Mouse (Mus musculus): ENCODE measurements around the gene Habp2. TPM values are rescaled to one million over a fixed set of nuclear protein-coding genes. Genes with fewer than 3 reads are reported as not detected.

The Habp2 gene
- not detected for total RNA-seq (2022)

- no peak for DNase-seq
These were observed at the start of gene Habp2 for GRCm38 (mm10) chr19:56286866-56287265. Gene Habp2 (plus strand): TSS chr19:56287137.

GRCm38 (mm10) chr19:56238501-56238900 is 48.4 kb upstream of the Habp2 start:
- no peak for DNase-seq

GRCm38 (mm10) chr19:56245201-56245600 is 41.7 kb upstream of the Habp2 start:
- no peak for DNase-seq

GRCm38 (mm10) chr19:56252815-56253214 is 34.1 kb upstream of the Habp2 start:
- DNase-seq: no peak

DNA sequence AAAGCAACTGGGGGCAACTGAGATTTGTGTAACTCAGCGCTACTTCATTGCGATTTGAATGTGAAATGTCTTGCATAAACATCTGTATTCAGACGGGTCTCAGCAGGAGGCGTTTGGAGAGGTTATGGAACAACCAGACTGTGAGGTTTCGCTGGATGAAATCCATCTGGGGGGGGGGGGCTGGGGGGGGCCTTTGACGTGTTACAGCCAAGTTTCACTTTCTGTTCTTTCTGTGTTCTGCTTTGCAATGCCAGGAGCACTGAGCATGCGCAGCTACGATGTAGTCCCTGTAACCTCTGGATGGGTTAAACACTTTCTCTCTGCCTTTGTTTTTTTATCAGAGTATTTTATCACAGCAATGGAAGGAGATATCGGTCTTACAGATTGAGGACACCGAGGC is 33.7 kb upstream of the Habp2 start:
- no peak for DNase-seq

DNA sequence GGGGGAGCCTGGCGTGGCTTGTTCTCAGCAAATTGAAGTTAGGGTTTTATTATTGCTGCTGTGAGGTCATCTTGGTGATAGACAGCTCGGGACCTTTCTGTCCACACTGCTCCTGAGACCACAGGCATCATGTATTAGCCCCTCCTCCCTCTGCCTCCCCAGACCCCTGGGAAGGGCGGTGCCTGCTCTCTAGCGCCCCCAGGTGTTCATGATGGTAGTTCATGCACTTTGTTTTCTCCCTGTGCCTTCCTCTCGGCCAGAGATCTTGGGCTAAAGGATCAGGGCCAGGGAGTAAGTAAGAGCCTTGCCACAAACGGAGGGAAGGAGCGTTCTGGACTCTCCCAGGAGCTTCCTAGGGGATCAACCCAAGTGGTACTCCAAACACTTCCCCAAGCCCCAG is 32.2 kb upstream of the Habp2 start:
- no peak for DNase-seq

GRCm38 (mm10) chr19:56255506-56255905 is 31.4 kb upstream of the Habp2 start:
- DNase-seq: no peak

GRCm38 (mm10) chr19:56256235-56256634 is 30.7 kb upstream of the Habp2 start:
- no peak for DNase-seq

DNA sequence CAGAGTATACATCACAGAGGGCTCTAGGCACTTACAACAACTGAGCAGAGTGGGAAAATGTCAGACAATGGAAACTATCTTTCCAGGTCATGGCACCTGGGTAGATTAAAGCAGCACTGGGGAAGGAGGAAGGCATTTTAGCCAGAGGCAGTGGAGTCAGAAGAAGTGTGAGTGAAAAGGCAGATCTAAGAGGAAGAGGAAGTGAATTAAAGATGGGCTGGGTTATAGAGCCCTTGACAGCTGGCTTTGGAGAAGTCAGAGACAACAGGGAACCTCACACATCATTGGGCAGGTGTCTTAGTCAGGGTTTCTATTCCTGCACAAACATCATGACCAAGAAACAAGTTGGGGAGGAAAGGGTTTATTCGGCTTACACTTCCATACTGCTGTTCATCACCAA is 30.2 kb upstream of the Habp2 start:
- no peak for DNase-seq

DNA sequence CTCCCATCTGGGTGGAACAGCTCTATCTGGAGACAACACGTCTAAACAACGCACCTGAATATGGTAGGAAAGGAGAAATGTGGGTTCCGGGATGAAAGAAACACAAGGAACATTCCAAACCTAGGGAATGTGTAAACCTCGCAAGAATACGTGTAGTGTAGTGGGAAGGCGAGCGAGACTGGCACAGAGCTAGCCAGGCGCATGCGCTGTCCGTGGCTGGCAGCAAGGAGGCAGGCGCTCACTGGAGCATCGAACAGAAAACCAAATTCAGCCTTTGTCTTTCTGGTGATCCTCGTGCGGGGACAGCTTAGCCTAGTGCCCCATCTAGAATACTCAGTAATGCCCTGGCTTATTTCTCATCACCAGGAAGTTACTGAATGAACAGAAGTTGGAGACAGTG is 23.2 kb upstream of the Habp2 start:
- no peak for DNase-seq

- no peak for DNase-seq
These were observed 22.8 kb upstream of the Habp2 start for GRCm38 (mm10) chr19:56264175-56264574.

DNA sequence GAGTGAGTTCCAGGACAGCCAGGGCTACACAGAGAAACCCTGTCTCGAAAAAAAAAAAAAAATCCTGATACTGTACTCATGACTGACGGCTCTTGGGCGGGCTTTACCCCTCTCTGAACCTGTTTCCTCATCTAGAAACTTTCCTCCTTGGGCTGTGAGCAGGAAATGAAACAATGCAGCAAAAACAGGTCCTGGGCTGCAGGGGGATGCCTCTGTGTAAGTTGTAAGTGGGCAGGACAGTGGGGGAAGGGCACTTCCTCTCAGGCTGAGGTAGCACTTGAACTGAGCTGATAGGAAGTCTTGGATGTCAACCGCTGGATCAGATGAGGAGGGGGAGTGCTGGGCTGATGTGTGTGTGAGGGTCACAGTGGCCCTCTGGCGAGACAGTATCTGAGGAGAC is 21.8 kb upstream of the Habp2 start:
- DNase-seq: no peak

GRCm38 (mm10) chr19:56272081-56272480 is 14.9 kb upstream of the Habp2 start:
- DNase-seq: no peak

DNA sequence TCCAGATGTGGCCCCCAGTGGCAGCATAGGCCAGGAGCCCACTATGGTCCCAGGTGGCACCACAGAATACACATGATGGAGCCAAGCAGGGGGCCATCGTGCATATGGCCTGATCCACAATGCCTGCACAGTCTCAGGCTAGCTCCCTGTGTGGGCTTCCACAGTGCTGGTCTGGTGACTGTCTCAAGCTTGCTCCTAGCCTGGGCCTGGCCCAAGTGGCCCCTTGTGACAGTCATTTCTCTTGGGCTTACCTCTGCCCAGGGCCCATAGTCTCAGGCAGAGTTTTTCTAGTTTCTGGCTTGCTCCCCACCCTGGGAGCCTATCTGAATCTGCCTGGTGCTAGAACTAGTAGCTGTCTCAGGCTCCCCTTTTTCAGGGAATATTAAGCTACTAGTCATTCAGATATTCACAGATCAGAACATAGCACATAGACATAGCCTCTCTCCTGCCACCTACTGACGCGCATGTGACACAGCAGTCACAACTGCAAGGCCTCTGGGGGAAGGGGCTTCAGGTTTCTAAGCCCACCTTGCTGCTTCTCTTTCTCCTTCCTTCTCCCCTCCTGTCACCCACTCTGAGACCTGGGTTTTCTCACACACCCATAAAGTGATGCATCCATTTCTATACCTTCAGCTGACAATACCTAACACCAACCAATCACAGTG is 9.7 kb upstream of the Habp2 start:
- DNase-seq: no peak

DNA sequence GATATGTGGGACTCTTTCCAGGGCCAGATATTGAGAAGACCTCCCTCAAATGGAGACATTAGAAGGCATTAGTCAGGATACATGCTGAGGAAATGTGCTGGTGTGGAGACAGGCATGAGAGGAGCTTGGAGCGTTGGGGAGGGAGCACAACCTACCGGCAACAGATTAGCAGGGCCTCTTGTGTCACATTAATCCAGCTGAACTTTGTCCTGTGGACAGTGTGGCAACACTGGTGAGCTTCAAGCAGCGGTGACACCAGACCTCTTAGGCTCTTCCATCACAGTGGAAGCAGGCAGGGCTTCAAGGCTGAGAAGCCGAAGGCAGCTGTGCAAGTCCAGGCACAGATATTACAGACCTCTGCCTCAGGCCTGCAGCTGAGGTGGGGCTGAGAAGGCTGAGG is 9.0 kb upstream of the Habp2 start:
- no peak for DNase-seq

DNA sequence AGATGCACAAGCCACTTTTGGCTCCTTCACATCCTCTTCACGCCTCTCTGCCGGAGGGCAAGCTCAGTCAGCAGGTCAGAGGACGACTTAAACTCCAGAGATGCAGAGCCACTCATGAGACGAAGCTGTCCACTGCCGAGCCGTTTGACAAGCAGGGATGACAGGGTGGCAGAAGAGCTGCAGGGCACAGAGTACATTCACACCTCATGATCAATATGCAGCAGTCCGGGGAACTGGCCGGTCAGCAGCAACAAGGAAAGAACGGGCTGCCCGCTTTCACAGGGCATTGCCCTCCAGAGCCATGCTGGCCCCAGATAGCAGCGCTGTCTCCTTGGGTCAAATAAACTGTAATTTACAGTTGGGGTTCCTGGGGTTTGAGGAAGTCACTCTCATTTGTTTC is 8.6 kb upstream of the Habp2 start:
- DNase-seq: no peak

- no peak for DNase-seq
These were observed 1.7 kb upstream of the Habp2 start for GRCm38 (mm10) chr19:56285222-56285621.

DNA sequence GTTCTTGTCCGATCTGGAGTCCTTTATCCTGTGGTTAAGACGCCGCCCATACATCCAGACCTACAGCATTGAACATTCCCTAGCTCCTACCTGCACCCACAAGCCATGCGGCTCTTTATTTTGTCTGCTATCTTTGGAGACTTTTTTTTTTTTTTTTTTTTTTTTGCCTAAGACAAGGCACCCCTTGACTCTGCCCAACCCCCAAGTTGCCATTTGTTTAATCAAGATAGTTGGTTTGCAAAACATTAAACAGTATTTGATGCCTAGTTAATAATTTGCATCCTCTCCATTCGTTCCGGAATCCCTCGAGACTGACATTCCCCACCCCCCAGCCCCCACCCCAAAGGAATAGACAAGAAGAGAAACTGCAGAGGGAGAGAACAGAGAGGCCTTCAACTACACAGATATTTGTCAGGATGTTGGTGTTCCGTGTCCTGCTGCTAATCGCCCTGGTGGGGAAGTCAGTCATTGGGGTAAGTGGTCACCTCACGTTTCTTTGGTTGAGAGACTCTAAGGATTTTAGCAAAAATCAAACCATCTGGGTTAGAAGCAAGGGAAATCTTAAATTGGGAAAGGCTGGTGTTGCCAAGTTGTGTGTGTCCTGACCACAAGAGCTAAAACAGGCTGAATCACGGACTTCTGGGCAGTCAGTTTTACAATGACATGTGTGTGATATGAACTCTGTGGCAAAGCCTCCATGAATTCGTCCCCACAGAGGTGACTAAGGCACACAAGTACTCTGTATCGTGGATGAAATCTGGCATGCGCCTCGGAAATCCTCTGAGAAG is 837 bp downstream of the Habp2 start:
- no peak for DNase-seq

- DNase-seq: no peak
These were observed 1.5 kb downstream of the Habp2 start for GRCm38 (mm10) chr19:56288436-56288835.

DNA sequence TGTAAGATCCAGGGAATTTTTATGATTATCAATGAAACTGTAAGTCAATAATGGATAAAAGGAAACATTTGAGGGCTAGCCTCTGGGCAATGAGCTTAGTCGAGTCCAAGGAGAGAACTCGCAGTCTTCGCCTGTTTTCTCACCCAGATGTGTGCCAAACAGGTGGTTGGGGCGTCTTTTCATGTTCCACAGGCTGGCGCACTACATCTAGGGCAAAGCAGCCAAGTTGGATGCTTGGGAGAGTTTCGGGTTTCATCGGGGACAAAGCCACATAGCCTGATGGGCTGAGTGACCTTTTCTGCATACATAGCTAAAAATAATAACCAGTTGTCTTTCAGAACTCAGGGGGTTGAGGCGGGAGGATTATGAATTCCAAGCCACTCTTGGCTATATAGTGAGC is 2.7 kb downstream of the Habp2 start:
- no peak for DNase-seq

DNA sequence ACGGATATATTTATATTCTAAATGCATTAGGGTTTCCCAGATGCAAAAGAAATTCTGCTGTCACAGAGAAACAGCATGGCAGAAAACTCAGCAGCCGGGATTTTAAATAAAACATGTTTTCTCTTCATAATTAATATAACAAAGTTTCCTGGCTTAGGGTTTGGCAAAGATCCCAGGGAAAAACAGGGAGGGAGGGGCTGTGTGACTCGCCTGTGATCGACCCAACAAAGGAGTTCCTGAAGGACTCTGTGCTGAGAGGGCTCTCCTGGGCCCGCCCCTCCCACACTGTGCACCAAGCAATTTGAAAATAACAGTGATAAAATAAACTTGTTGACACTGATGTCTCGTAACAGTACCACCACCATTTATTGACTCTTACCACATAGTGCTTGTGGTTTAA is 5.0 kb downstream of the Habp2 start:
- DNase-seq: no peak

GRCm38 (mm10) chr19:56292335-56292734 is 5.4 kb downstream of the Habp2 start:
- DNase-seq: no peak

DNA sequence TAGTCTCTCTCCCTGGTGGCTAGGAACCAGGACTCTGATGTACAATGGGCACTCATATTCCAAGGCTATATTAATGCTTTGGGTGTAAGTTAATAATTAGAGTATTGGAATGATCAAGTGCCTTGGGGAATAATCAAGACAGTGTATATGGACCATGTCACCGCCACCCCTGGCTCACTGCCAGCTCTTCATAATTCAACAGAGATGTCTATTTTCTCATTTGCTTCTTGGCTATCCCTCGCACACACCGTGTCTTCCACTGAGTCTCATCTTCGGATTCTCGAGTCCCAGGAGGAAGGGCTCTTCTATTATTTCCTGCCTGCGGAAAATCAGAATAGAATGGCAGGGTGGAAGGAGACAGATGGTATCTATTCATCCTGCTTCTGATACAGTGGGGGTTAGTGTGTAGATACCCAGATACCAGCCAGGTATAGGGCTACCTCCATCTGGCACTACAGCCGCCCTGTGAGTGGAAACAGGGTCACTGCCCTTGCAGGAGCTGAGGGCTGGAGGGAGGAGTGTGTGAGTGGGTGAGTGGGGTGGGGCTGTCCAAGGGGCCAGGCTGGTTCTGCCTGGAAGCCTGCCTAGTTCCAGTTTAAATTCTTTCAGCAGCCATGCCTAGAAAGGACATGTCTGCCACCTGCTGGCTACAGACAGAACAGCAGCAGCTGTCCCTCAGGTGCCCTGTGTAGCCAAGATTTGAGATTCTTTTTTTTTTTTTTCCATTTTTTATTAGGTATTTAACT is 7.9 kb downstream of the Habp2 start:
- peak; percentile 18 for DNase-seq

- DNase-seq: no peak
These were observed 9.7 kb downstream of the Habp2 start for GRCm38 (mm10) chr19:56296668-56297067.

Data from adrenal gland, adult 8-10 months (tissue).